Mouse (Mus musculus): ENCODE measurements at regions not wholly inside any gene's neighbourhood (a gene's known extent, or its start where the extent isn't known, plus 50 kb on each side); places are given as distances from the start of the nearest gene placed in this dataset.

DNA sequence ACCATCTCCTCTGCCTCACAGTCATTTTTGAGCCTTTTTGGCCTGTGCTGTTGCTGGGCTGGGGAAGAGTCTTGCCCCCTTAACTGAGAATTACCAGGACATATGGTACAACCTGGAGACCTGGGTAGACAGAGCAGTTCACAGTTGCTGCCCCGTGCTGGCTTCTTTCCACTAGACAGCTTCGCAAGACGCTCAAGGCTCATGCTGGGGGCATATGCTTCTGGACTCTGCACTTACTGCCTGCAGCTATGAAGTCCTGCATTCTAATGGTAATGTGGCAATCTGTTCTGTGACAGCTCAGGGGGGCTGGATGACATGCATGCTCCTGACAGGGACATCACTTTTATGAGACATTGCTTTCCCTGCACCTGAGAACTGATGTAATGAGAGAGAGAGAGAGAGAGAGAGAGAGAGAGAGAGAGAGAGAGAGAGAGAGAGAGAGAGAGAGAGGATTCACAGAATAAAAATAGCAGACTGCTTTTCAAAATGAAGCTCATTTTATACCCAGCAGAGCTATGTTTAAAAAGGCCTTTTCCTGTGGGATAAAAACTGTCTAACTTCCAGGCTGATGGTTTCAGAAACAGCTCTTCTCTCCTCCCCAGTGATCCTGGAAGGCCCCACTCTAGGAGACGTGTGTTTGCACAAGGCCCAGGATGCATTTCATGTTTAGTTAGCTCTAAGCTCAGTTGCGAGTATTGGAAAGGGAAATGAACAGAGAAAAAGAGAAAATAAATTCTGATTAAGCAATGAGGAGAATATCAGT lies 405.5 kb downstream of the Sox11 start:
- TF ChIP-seq CTCF (IDR thresholded peaks at IDR 0.05; ENCODE audit: extremely low read depth, insufficient read length, insufficient replicate concordance, low read depth, low read length) = no peak
- no peak for TF ChIP-seq POLR2A (IDR thresholded peaks at IDR 0.05; ENCODE audit: low read depth, low read length)
- no peaks in the 10 kb centered on the region for H3K27me3 ChIP-seq (ENCODE audit: control insufficient read depth, insufficient read depth, low read length)
- WGBS = 59% methylated on average over 5 of the region's 5 CpGs
- no peaks in the 10 kb centered on the region for H3K36me3 ChIP-seq (ENCODE audit: control insufficient read depth, insufficient read depth, low read length)
- no peak overlapping the region for H3K27ac ChIP-seq (ENCODE audit: insufficient read depth, low read depth, low read length)
- H3K4me1 ChIP-seq (ENCODE audit: control insufficient read depth, insufficient read depth, insufficient read length, low read length) = no peaks in the 10 kb centered on the region
- H3K4me3 ChIP-seq (ENCODE audit: low read depth, low read length) = no peak overlapping the region

DNA sequence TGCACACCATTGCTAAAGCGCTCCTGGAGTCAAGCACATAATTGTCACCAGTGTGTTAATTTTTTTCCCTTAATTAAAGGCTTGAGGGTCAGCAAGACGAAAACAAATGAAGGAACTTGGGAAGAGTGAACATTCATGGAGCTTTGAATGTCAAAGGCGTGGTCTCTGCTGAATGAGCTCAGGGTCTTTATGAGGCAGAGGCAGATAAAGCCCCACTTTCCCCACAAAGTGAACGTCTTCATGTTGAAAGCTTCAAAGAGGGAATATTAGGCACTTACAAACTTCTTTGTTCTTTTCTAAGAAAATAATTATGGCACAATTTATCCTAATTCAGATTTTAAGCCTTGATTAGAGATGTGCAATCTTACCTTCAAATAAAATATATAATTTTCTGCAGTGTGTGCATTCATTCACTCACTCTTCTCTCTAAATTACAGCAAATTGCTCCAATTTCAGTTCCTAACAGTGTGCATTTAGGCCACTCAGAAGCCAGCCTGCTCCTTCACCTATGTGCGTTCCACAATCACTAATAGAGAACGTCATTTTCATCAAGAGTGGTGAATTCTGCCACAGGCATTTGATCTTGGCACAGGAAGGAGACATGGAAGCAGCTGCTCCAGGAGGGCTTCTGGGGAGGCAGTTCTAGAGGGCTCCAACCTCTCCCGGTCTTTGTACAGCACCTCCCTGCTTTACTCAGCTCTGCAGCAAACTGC lies 412.1 kb downstream of the Sox11 start:
- Histone ChIP-seq H3K27ac (ENCODE audit: insufficient read depth, low read depth, low read length) (no peak overlapping the region), H3K27me3 (ENCODE audit: control insufficient read depth, insufficient read depth, low read length) (no peaks in the 10 kb centered on the region), H3K36me3 (ENCODE audit: control insufficient read depth, insufficient read depth, low read length) (no peaks in the 10 kb centered on the region), H3K4me3 (ENCODE audit: low read depth, low read length) (no peak overlapping the region), H3K4me1 (ENCODE audit: control insufficient read depth, insufficient read depth, insufficient read length, low read length) (no peaks in the 10 kb centered on the region)
- 69% methylated on average over 7 of the region's 7 CpGs for WGBS
- TF ChIP-seq CTCF (IDR thresholded peaks at IDR 0.05; ENCODE audit: extremely low read depth, insufficient read length, insufficient replicate concordance, low read depth, low read length) (no peak), POLR2A (IDR thresholded peaks at IDR 0.05; ENCODE audit: low read depth, low read length) (no peak)

DNA sequence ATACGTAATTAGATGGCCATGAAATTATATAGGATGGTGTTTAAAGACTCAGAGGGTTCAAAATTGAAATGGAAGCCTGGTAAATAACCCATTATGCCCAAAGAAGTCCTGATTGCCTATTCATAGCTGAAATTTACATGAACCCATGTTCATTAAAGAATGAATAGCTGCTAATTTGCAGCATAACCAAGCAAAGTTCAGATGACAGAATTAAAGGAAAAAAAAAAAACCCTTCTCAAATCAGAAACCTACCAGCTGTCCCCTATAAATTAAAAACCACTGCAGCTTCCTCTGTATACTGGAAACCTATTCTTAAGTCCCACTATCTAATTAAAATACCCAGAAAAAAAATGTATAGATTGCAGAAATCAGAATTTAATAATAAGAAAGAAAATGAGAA lies 436.2 kb downstream of the Sox11 start:
- WGBS = 79% methylated on average over 1 of the region's 1 CpGs
- H3K4me1 ChIP-seq (ENCODE audit: control insufficient read depth, insufficient read depth, insufficient read length, low read length) = no peaks in the 10 kb centered on the region
- H3K27me3 ChIP-seq (ENCODE audit: control insufficient read depth, insufficient read depth, low read length) = no peaks in the 10 kb centered on the region
- no peak overlapping the region for H3K4me3 ChIP-seq (ENCODE audit: low read depth, low read length)
- H3K36me3 ChIP-seq (ENCODE audit: control insufficient read depth, insufficient read depth, low read length) = no peaks in the 10 kb centered on the region
- H3K27ac ChIP-seq (ENCODE audit: insufficient read depth, low read depth, low read length) = no peak overlapping the region
- no peak for TF ChIP-seq CTCF (IDR thresholded peaks at IDR 0.05; ENCODE audit: extremely low read depth, insufficient read length, insufficient replicate concordance, low read depth, low read length)
- TF ChIP-seq POLR2A (IDR thresholded peaks at IDR 0.05; ENCODE audit: low read depth, low read length) = no peak

- Histone ChIP-seq H3K27me3 (ENCODE audit: control insufficient read depth, insufficient read depth, low read length) (no peaks in the 10 kb centered on the region), H3K36me3 (ENCODE audit: control insufficient read depth, insufficient read depth, low read length) (no peaks in the 10 kb centered on the region), H3K4me1 (ENCODE audit: control insufficient read depth, insufficient read depth, insufficient read length, low read length) (no peaks in the 10 kb centered on the region), H3K4me3 (ENCODE audit: low read depth, low read length) (no peak overlapping the region), H3K27ac (ENCODE audit: insufficient read depth, low read depth, low read length) (no peak overlapping the region)
- WGBS = 35% methylated on average over 2 of the region's 2 CpGs
- TF ChIP-seq POLR2A (IDR thresholded peaks at IDR 0.05; ENCODE audit: low read depth, low read length) (no peak), CTCF (IDR thresholded peaks at IDR 0.05; ENCODE audit: extremely low read depth, insufficient read length, insufficient replicate concordance, low read depth, low read length) (no peak)
These were observed 434.9 kb downstream of the Cmpk2 start for GRCm38 (mm10) chr12:26903894-26904272.

GRCm38 (mm10) chr12:26903073-26903893 lies 434.3 kb downstream of the Cmpk2 start:
- Histone ChIP-seq H3K4me1 (ENCODE audit: control insufficient read depth, insufficient read depth, insufficient read length, low read length) (no peaks in the 10 kb centered on the region), H3K36me3 (ENCODE audit: control insufficient read depth, insufficient read depth, low read length) (no peaks in the 10 kb centered on the region), H3K4me3 (ENCODE audit: low read depth, low read length) (no peak overlapping the region), H3K27ac (ENCODE audit: insufficient read depth, low read depth, low read length) (no peak overlapping the region), H3K27me3 (ENCODE audit: control insufficient read depth, insufficient read depth, low read length) (no peaks in the 10 kb centered on the region)
- TF ChIP-seq POLR2A (IDR thresholded peaks at IDR 0.05; ENCODE audit: low read depth, low read length) (no peak), CTCF (IDR thresholded peaks at IDR 0.05; ENCODE audit: extremely low read depth, insufficient read length, insufficient replicate concordance, low read depth, low read length) (no peak)
- 20% methylated on average over 23 of the region's 23 CpGs for WGBS

DNA sequence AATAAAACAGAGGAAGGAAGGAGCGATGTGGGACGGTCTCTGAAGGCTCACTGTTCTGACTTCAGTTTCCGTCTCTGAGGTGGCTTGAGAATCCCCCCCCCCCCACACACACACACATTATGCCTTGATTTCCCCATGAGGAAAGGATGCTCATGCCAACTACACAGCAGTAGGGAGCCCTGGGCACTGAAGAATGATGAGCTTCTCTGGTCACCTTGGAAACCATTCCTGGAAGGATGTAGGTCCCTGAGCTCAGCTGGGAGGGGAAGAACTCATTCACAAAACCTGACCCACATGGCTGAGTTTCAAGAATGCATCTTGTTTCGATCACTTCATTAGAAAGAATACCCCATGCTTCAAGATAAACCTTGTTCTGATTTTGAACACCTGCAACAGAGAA lies 422.2 kb downstream of the Cmpk2 start:
- H3K27ac ChIP-seq (ENCODE audit: insufficient read depth, low read depth, low read length) = no peak overlapping the region
- no peak for TF ChIP-seq CTCF (IDR thresholded peaks at IDR 0.05; ENCODE audit: extremely low read depth, insufficient read length, insufficient replicate concordance, low read depth, low read length)
- no peak for TF ChIP-seq POLR2A (IDR thresholded peaks at IDR 0.05; ENCODE audit: low read depth, low read length)
- WGBS = 68% methylated on average over 4 of the region's 4 CpGs
- H3K36me3 ChIP-seq (ENCODE audit: control insufficient read depth, insufficient read depth, low read length) = no peaks in the 10 kb centered on the region
- no peak overlapping the region for H3K4me3 ChIP-seq (ENCODE audit: low read depth, low read length)
- no peaks in the 10 kb centered on the region for H3K27me3 ChIP-seq (ENCODE audit: control insufficient read depth, insufficient read depth, low read length)
- H3K4me1 ChIP-seq (ENCODE audit: control insufficient read depth, insufficient read depth, insufficient read length, low read length) = no peaks in the 10 kb centered on the region

GRCm38 (mm10) chr12:26886635-26887014 lies 417.6 kb downstream of the Cmpk2 start:
- H3K36me3 ChIP-seq (ENCODE audit: control insufficient read depth, insufficient read depth, low read length) = no peaks in the 10 kb centered on the region
- H3K27me3 ChIP-seq (ENCODE audit: control insufficient read depth, insufficient read depth, low read length) = no peaks in the 10 kb centered on the region
- no peak overlapping the region for H3K27ac ChIP-seq (ENCODE audit: insufficient read depth, low read depth, low read length)
- H3K4me1 ChIP-seq (ENCODE audit: control insufficient read depth, insufficient read depth, insufficient read length, low read length) = no peaks in the 10 kb centered on the region
- TF ChIP-seq POLR2A (IDR thresholded peaks at IDR 0.05; ENCODE audit: low read depth, low read length) = no peak
- whole genome bisulfite sequencing = 79% methylated on average over 7 of the region's 7 CpGs
- no peak overlapping the region for H3K4me3 ChIP-seq (ENCODE audit: low read depth, low read length)

Data from small intestine, adult 2 months (tissue).